Mouse (Mus musculus) thymus, postnatal 25 days (tissue): ENCODE results near the gene Adcy5.

ENCODE experiments used
- DNase-seq: peaks from one replicate; pipeline ENCODE4 v3.0.0; 2022

Gene Adcy5

DNA sequence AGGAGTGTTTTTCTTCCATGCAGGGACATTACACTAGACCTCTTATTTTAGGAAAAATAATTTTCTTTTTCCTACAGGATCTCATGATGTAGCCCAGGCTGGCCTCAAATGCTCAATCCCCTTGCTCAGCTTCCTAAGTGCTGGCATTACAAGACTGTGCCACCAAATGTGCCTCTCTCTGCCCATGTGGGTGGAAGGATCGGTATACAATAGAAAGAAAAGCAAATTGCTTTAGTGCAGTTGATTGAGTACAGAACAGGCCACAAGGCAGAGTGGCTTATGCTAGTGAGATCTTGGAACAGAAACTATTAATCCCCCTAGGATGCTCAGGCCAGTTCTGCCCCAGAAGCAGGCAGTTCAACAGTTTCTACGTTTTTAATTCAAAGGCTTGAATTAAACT, 165.1 kb downstream of the Adcy5 start:
- no peak for DNase-seq

DNA sequence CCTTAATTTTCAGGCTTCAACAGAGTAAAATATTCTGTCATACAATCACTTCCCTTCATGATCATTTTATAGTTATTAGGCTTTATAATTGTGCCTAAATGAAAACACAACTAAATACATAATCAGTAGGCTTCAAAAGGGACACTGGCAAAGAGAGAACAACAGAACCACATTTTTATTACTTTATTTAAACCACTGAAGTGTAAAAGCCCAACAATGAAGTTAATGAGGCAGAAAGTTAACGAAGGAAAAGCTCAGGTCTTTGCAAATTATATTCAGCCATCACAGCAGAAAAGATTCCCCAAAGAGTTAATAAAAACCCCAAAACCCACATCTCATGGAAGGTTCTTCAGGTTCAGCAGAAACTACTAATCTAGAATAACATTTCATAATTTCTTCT, 175.8 kb downstream of the Adcy5 start:
- no peak for DNase-seq
